Mouse (Mus musculus): ENCODE measurements around the gene Ppl. TPM values are rescaled to one million over a fixed set of nuclear protein-coding genes. Genes with fewer than 3 reads are reported as not detected.

The Ppl gene
- polyA plus RNA-seq, 1 experiment from 2014 or later = 19.3 TPM

- 84% methylated on average over 4 of the region's 4 CpGs for WGBS
- no peak for ATAC-seq (ENCODE audit: low read depth)
- Histone ChIP-seq H3K4me1 (ENCODE audit: control insufficient read depth, insufficient read depth, low read length) (no peaks in the 10 kb centered on the region), H3K27me3 (replicated peaks; ENCODE audit: control insufficient read depth, insufficient read depth, low read length) (no peaks in the 10 kb centered on the region), H3K9ac (ENCODE audit: low read depth, low read length) (no peak overlapping the region), H3K9me3 (ENCODE audit: control insufficient read depth, low read length) (no peaks in the 10 kb centered on the region), H3K4me3 (ENCODE audit: low read depth, low read length) (no peak overlapping the region), H3K36me3 (ENCODE audit: control insufficient read depth, insufficient read depth, low read length) (peaks cover 84% of the 10 kb centered on the region), H3K4me2 (ENCODE audit: low read depth, low read length) (no peak overlapping the region), H3K27ac (replicated peaks; ENCODE audit: low read depth, low read length) (no peak overlapping the region)
- DNase-seq (ENCODE audit: low spot score) = no peak
These were observed 47.0 kb downstream of the Ppl start for GRCm38 (mm10) chr16:5085196-5085595.

- H3K27me3 ChIP-seq (replicated peaks; ENCODE audit: control insufficient read depth, insufficient read depth, low read length) = no peaks in the 10 kb centered on the region
- H3K4me1 ChIP-seq (ENCODE audit: control insufficient read depth, insufficient read depth, low read length) = no peaks in the 10 kb centered on the region
- WGBS = 86% methylated on average over 5 of the region's 5 CpGs
- no peak overlapping the region for H3K4me2 ChIP-seq (ENCODE audit: low read depth, low read length)
- no peaks in the 10 kb centered on the region for H3K9me3 ChIP-seq (ENCODE audit: control insufficient read depth, low read length)
- peaks cover 95% of the 10 kb centered on the region for H3K36me3 ChIP-seq (ENCODE audit: control insufficient read depth, insufficient read depth, low read length)
- H3K4me3 ChIP-seq (ENCODE audit: low read depth, low read length) = no peak overlapping the region
- ATAC-seq (ENCODE audit: low read depth) = no peak
- DNase-seq (ENCODE audit: low spot score) = no peak
- no peak overlapping the region for H3K27ac ChIP-seq (replicated peaks; ENCODE audit: low read depth, low read length)
- no peak overlapping the region for H3K9ac ChIP-seq (ENCODE audit: low read depth, low read length)
These were observed 57.9 kb downstream of the Ppl start for GRCm38 (mm10) chr16:5074341-5074740.

GRCm38 (mm10) chr16:5071974-5072373 is 60.2 kb downstream of the Ppl start:
- 91% methylated on average over 7 of the region's 7 CpGs for WGBS

GRCm38 (mm10) chr16:5070321-5070720 is 61.9 kb downstream of the Ppl start:
- H3K4me3 ChIP-seq (ENCODE audit: low read depth, low read length) = no peak overlapping the region
- H3K4me1 ChIP-seq (ENCODE audit: control insufficient read depth, insufficient read depth, low read length) = no peaks in the 10 kb centered on the region
- H3K9ac ChIP-seq (ENCODE audit: low read depth, low read length) = no peak overlapping the region
- 92% methylated on average over 3 of the region's 3 CpGs for WGBS
- no peak for ATAC-seq (ENCODE audit: low read depth)
- DNase-seq (ENCODE audit: low spot score) = no peak
- no peaks in the 10 kb centered on the region for H3K27me3 ChIP-seq (replicated peaks; ENCODE audit: control insufficient read depth, insufficient read depth, low read length)
- no peaks in the 10 kb centered on the region for H3K9me3 ChIP-seq (ENCODE audit: control insufficient read depth, low read length)
- peaks cover 92% of the 10 kb centered on the region for H3K36me3 ChIP-seq (ENCODE audit: control insufficient read depth, insufficient read depth, low read length)
- no peak overlapping the region for H3K4me2 ChIP-seq (ENCODE audit: low read depth, low read length)
- no peak overlapping the region for H3K27ac ChIP-seq (replicated peaks; ENCODE audit: low read depth, low read length)

More at GRCm38 (mm10) chr16:5071974-5072373, 60.2 kb downstream of the Ppl start:
- H3K9ac ChIP-seq (ENCODE audit: low read depth, low read length) = no peak overlapping the region
- H3K4me2 ChIP-seq (ENCODE audit: low read depth, low read length) = no peak overlapping the region
- H3K4me1 ChIP-seq (ENCODE audit: control insufficient read depth, insufficient read depth, low read length) = no peaks in the 10 kb centered on the region
- no peak overlapping the region for H3K27ac ChIP-seq (replicated peaks; ENCODE audit: low read depth, low read length)
- H3K36me3 ChIP-seq (ENCODE audit: control insufficient read depth, insufficient read depth, low read length) = peaks cover 95% of the 10 kb centered on the region
- no peak overlapping the region for H3K4me3 ChIP-seq (ENCODE audit: low read depth, low read length)
- DNase-seq (ENCODE audit: low spot score) (no peak), ATAC-seq (ENCODE audit: low read depth) (no peak)
- H3K27me3 ChIP-seq (replicated peaks; ENCODE audit: control insufficient read depth, insufficient read depth, low read length) = no peaks in the 10 kb centered on the region
- H3K9me3 ChIP-seq (ENCODE audit: control insufficient read depth, low read length) = no peaks in the 10 kb centered on the region

- Histone ChIP-seq H3K4me3 (ENCODE audit: low read depth, low read length) (no peak overlapping the region), H3K9ac (ENCODE audit: low read depth, low read length) (no peak overlapping the region), H3K27me3 (replicated peaks; ENCODE audit: control insufficient read depth, insufficient read depth, low read length) (no peaks in the 10 kb centered on the region), H3K9me3 (ENCODE audit: control insufficient read depth, low read length) (no peaks in the 10 kb centered on the region), H3K36me3 (ENCODE audit: control insufficient read depth, insufficient read depth, low read length) (peaks cover 67% of the 10 kb centered on the region), H3K4me1 (ENCODE audit: control insufficient read depth, insufficient read depth, low read length) (no peaks in the 10 kb centered on the region), H3K4me2 (ENCODE audit: low read depth, low read length) (no peak overlapping the region), H3K27ac (replicated peaks; ENCODE audit: low read depth, low read length) (no peak overlapping the region)
- WGBS = 96% methylated on average over 4 of the region's 4 CpGs
- DNase-seq (ENCODE audit: low spot score) (no peak), ATAC-seq (ENCODE audit: low read depth) (no peak)
These were observed 68.7 kb downstream of the Ppl start for GRCm38 (mm10) chr16:5063472-5063871.

GRCm38 (mm10) chr16:5058114-5058513 is 74.1 kb downstream of the Ppl start:
- H3K27ac ChIP-seq (replicated peaks; ENCODE audit: low read depth, low read length) = no peak overlapping the region
- no peaks in the 10 kb centered on the region for H3K4me1 ChIP-seq (ENCODE audit: control insufficient read depth, insufficient read depth, low read length)
- no peak overlapping the region for H3K4me2 ChIP-seq (ENCODE audit: low read depth, low read length)
- H3K9me3 ChIP-seq (ENCODE audit: control insufficient read depth, low read length) = no peaks in the 10 kb centered on the region
- no peaks in the 10 kb centered on the region for H3K27me3 ChIP-seq (replicated peaks; ENCODE audit: control insufficient read depth, insufficient read depth, low read length)
- peak; percentile 23 for DNase-seq (ENCODE audit: low spot score)
- no peak for ATAC-seq (ENCODE audit: low read depth)
- no peak overlapping the region for H3K4me3 ChIP-seq (ENCODE audit: low read depth, low read length)
- WGBS = 84% methylated on average over 1 of the region's 1 CpGs
- H3K9ac ChIP-seq (ENCODE audit: low read depth, low read length) = no peak overlapping the region
- H3K36me3 ChIP-seq (ENCODE audit: control insufficient read depth, insufficient read depth, low read length) = peaks cover 57% of the 10 kb centered on the region

GRCm38 (mm10) chr16:5050251-5051110 is 81.7 kb downstream of the Ppl start:
- no peaks in the 10 kb centered on the region for H3K27me3 ChIP-seq (replicated peaks; ENCODE audit: control insufficient read depth, insufficient read depth, low read length)
- H3K4me3 ChIP-seq (ENCODE audit: low read depth, low read length) = peak overlapping the region; percentile 86
- H3K4me2 ChIP-seq (ENCODE audit: low read depth, low read length) = peak overlapping the region; percentile 86
- H3K4me1 ChIP-seq (ENCODE audit: control insufficient read depth, insufficient read depth, low read length) = peaks cover 16% of the 10 kb centered on the region
- DNase-seq (ENCODE audit: low spot score) (peak; percentile 88), ATAC-seq (ENCODE audit: low read depth) (peak; percentile 64)
- H3K27ac ChIP-seq (replicated peaks; ENCODE audit: low read depth, low read length) = peak overlapping the region; percentile 98
- H3K36me3 ChIP-seq (ENCODE audit: control insufficient read depth, insufficient read depth, low read length) = peaks cover 42% of the 10 kb centered on the region
- under 1% methylated on average over 54 of the region's 78 CpGs for WGBS
- H3K9me3 ChIP-seq (ENCODE audit: control insufficient read depth, low read length) = no peaks in the 10 kb centered on the region
- peak overlapping the region; percentile 93 for H3K9ac ChIP-seq (ENCODE audit: low read depth, low read length)

- Histone ChIP-seq H3K4me3 (ENCODE audit: low read depth, low read length) (peak within 1 kb of the TSS; percentile 86), H3K4me2 (ENCODE audit: low read depth, low read length) (peak within 1 kb of the TSS; percentile 86), H3K27ac (replicated peaks; ENCODE audit: low read depth, low read length) (peak within 1 kb of the TSS; percentile 98), H3K27me3 (replicated peaks; ENCODE audit: control insufficient read depth, insufficient read depth, low read length) (no peaks in the 10 kb centered on the region), H3K4me1 (ENCODE audit: control insufficient read depth, insufficient read depth, low read length) (peaks cover 16% of the 10 kb centered on the region), H3K9me3 (ENCODE audit: control insufficient read depth, low read length) (no peaks in the 10 kb centered on the region), H3K9ac (ENCODE audit: low read depth, low read length) (peak within 1 kb of the TSS; percentile 93), H3K36me3 (ENCODE audit: control insufficient read depth, insufficient read depth, low read length) (peaks cover 42% of the 10 kb centered on the region)
- 0% methylated on average over 20 of the region's 56 CpGs for WGBS
- DNase-seq (ENCODE audit: low spot score) (peak; percentile 100), ATAC-seq (ENCODE audit: low read depth) (peak; percentile 99)
These were observed 82.4 kb downstream of the Ppl start, which contains the start of the genes Glyr1 and Ubn1 for GRCm38 (mm10) chr16:5049774-5050234. TSS of gene Glyr1 (minus strand) at chr16:5049863. TSS of gene Ubn1 (plus strand) at chr16:5050057.
